Mouse (Mus musculus): ENCODE data around the gene Iqgap2. TPM values are rescaled to one million over a fixed set of nuclear protein-coding genes. Genes with fewer than 3 reads are reported as not detected.

The Iqgap2 gene
- polyA plus RNA-seq, 1 experiment from 2014 or later = 24.6 TPM

GRCm38 (mm10) chr13:95583237-95584189 is 308.2 kb downstream of the Iqgap2 start:
- no peaks in the 10 kb centered on the region for H3K4me1 ChIP-seq (ENCODE audit: insufficient read depth)
- H3K27ac ChIP-seq (ENCODE audit: low read depth) = no peak overlapping the region
- DNase-seq (no peak), ATAC-seq (no peak)
- no peak overlapping the region for H3K4me2 ChIP-seq (ENCODE audit: low read depth, low read length)
- H3K9ac ChIP-seq (replicated peaks) = no peak overlapping the region
- no peaks in the 10 kb centered on the region for H3K36me3 ChIP-seq (replicated peaks; ENCODE audit: insufficient read depth, low read length)
- H3K4me3 ChIP-seq (ENCODE audit: low read depth, low read length) = no peak overlapping the region
- WGBS (ENCODE audit: insufficient replicate concordance) = 69% methylated on average over 19 of the region's 19 CpGs
- 0 out of 2 replicates have a peak, but pooled peaks cover 3% of the 10 kb centered on the region for H3K27me3 ChIP-seq (ENCODE audit: insufficient read depth, low read length)
- no peaks in the 10 kb centered on the region for H3K9me3 ChIP-seq (ENCODE audit: low read length)
- TF ChIP-seq CTCF (IDR thresholded peaks at IDR 0.05; ENCODE audit: low read depth) = no peak
- TF ChIP-seq EP300 (IDR thresholded peaks at IDR 0.05; ENCODE audit: low read depth) = no peak

- ATAC-seq (no peak), DNase-seq (no peak)
- Histone ChIP-seq H3K27ac (ENCODE audit: low read depth) (no peak overlapping the region), H3K4me1 (ENCODE audit: insufficient read depth) (no peaks in the 10 kb centered on the region), H3K4me2 (ENCODE audit: low read depth, low read length) (no peak overlapping the region), H3K9ac (replicated peaks) (no peak overlapping the region), H3K4me3 (ENCODE audit: low read depth, low read length) (no peak overlapping the region), H3K9me3 (ENCODE audit: low read length) (no peaks in the 10 kb centered on the region), H3K27me3 (ENCODE audit: insufficient read depth, low read length) (0 out of 2 replicates have a peak, but pooled peaks cover 3% of the 10 kb centered on the region), H3K36me3 (replicated peaks; ENCODE audit: insufficient read depth, low read length) (no peaks in the 10 kb centered on the region)
- 56% methylated on average over 1 of the region's 1 CpGs for WGBS (ENCODE audit: insufficient replicate concordance)
- TF ChIP-seq CTCF (IDR thresholded peaks at IDR 0.05; ENCODE audit: low read depth) (no peak), EP300 (IDR thresholded peaks at IDR 0.05; ENCODE audit: low read depth) (no peak)
Observed at GRCm38 (mm10) chr13:95581850-95582249, 309.9 kb downstream of the Iqgap2 start.

GRCm38 (mm10) chr13:95578016-95578697 is 313.6 kb downstream of the Iqgap2 start:
- no peak overlapping the region for H3K4me2 ChIP-seq (ENCODE audit: low read depth, low read length)
- DNase-seq = no peak
- no peak overlapping the region for H3K27ac ChIP-seq (ENCODE audit: low read depth)
- H3K4me1 ChIP-seq (ENCODE audit: insufficient read depth) = no peaks in the 10 kb centered on the region
- TF ChIP-seq CTCF (IDR thresholded peaks at IDR 0.05; ENCODE audit: low read depth) (no peak), EP300 (IDR thresholded peaks at IDR 0.05; ENCODE audit: low read depth) (no peak)
- 0 out of 2 replicates have a peak, but pooled peaks cover 3% of the 10 kb centered on the region for H3K27me3 ChIP-seq (ENCODE audit: insufficient read depth, low read length)
- WGBS (ENCODE audit: insufficient replicate concordance) = 81% methylated on average over 5 of the region's 5 CpGs
- H3K9me3 ChIP-seq (ENCODE audit: low read length) = no peaks in the 10 kb centered on the region
- no peak overlapping the region for H3K9ac ChIP-seq (replicated peaks)
- no peak for ATAC-seq
- H3K36me3 ChIP-seq (replicated peaks; ENCODE audit: insufficient read depth, low read length) = no peaks in the 10 kb centered on the region
- H3K4me3 ChIP-seq (ENCODE audit: low read depth, low read length) = no peak overlapping the region

Other genes starting within 250 kb of the Iqgap2 start
- gene F2rl2, start 195.1 kb downstream of the Iqgap2 start, polyA plus RNA-seq (2015; fragmentation: Nextera tagmentation; extraction: Ambion mirVana) = 10.7 and 13.0 TPM in 2 replicates
- 8.5 and 8.8 TPM in 2 replicates for gene Gm20075, start 189.5 kb upstream of the Iqgap2 start, polyA plus RNA-seq (2015; fragmentation: Nextera tagmentation; extraction: Ambion mirVana)
- gene Gm17190, start 190.1 kb upstream of the Iqgap2 start, polyA plus RNA-seq (2015; fragmentation: Nextera tagmentation; extraction: Ambion mirVana) = not detected in 2 replicates
- gene Sv2c, start 240.7 kb upstream of the Iqgap2 start, polyA plus RNA-seq (2015; fragmentation: Nextera tagmentation; extraction: Ambion mirVana) = 0.29 and 0.60 TPM in 2 replicates

Data from liver, postnatal 0 days (tissue).